Mouse (Mus musculus) bone marrow macrophage, adult 2 months (primary cell): ENCODE measurements around the gene Ptprs. TPM values are rescaled to one million over a fixed set of nuclear protein-coding genes. Genes with fewer than 3 reads are reported as not detected.

Experiments used
- H3K27ac ChIP-seq: 2 replicates; pipeline ENCODE4 v1.5.1; 2012; ENCODE audit warnings: low read depth, low read length; ENCODE audit not compliant: insufficient read depth
- H3K4me1 ChIP-seq: 2 replicates; pipeline ENCODE4 v1.6.1; 2012; ENCODE audit warnings: low read length; ENCODE audit not compliant: control insufficient read depth, insufficient read depth
- H3K4me3 ChIP-seq: 2 replicates; pipeline ENCODE4 v1.5.1; 2012; ENCODE audit warnings: mild to moderate bottlenecking, low read length, moderate library complexity; ENCODE audit not compliant: insufficient read depth
- CTCF ChIP-seq: IDR thresholded peaks from 2 replicates; pipeline ENCODE4 v1.5.1; 2012; ENCODE audit warnings: low read depth, mild to moderate bottlenecking, low read length, moderate library complexity
- POLR2A ChIP-seq: IDR thresholded peaks from 2 replicates; pipeline ENCODE4 v1.6.1; 2012; ENCODE audit warnings: mild to moderate bottlenecking, low read depth, low read length, borderline replicate concordance
- polyA plus RNA-seq: library from polyadenylated mRNA; stranded (reverse); fragments of >200 nt; gene quantifications from 2 replicates; pipeline ENCODE4 v1.2.4, GENCODE M21; 2012; ENCODE audit not compliant: missing spikeins, insufficient read depth, insufficient read length

Ptprs gene
- polyA plus RNA-seq, 1 experiment: 75.2 TPM

DNA sequence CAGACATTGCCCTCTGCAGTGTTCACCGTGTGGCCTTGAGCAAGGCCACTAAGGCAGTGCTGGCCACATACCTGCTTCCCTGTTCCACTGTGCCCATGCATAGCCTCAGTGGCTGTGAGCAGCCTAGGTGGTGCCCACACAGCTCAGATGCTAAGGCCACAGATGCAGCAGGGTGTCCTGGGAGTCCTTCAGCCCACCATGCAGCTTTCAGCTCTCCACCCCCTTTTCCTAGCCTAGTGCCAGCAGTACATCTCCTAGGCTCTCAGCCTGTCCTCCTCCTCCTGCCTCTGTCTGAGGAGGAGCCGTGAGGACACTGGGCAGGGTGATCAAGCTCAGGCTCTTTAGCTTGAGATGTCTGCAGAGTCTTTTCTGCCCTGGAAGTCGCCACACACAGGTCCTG is 106.2 kb downstream of the Ptprs start:
- H3K4me1 ChIP-seq: peaks cover 27% of the 10 kb centered on the region
- H3K27ac ChIP-seq: no peak overlapping the region
- no peak for TF ChIP-seq CTCF
- no peak for TF ChIP-seq POLR2A
- H3K4me3 ChIP-seq: no peak overlapping the region

DNA sequence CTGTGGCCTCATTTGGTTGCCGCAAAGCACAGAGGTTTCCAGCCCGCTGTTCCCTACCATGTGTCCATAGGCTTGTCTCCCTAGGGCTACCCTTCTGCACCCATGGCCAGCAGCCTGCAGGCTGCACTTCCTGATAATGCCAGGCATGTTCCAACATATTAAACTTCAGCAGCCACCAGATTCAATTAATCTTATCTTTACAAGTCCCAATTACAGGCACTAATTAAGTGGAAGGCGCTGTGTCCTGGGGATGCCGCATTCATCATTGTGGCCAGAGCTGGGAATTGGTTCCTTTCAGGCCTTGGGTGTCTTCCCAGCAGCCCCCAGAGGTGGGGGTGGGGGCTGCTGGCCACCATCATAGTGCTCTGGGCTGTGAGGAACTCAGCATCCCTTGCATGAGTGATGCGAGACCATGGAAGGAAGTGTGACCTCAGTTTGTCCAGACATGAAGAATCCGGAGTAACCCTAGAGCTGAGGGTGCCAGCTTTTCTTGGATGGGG is 107.9 kb downstream of the Ptprs start:
- no peak overlapping the region for H3K4me3 ChIP-seq
- TF ChIP-seq CTCF: no peak
- H3K4me1 ChIP-seq: peaks cover 16% of the 10 kb centered on the region
- no peak overlapping the region for H3K27ac ChIP-seq

GRCm38 (mm10) chr17:56365791-56366673 is 110.3 kb downstream of the Ptprs start:
- no peak overlapping the region for H3K4me3 ChIP-seq
- no peak overlapping the region for H3K27ac ChIP-seq
- no peak for TF ChIP-seq POLR2A
- no peak for TF ChIP-seq CTCF
- H3K4me1 ChIP-seq: peaks cover 16% of the 10 kb centered on the region

Other genes starting within 250 kb of the Ptprs start
- 8.8 and 10.3 TPM in 2 replicates for gene Fem1a, start 219.7 kb downstream of the Ptprs start, polyA plus RNA-seq
- 13.5 and 17.6 TPM in 2 replicates for gene Ticam1, start 199.7 kb downstream of the Ptprs start, polyA plus RNA-seq
- 40.4 and 44.1 TPM in 2 replicates for gene Plin3, start 183.6 kb downstream of the Ptprs start, polyA plus RNA-seq
- gene Arrdc5, start 176.2 kb downstream of the Ptprs start, polyA plus RNA-seq: not detected in 2 replicates
- 23.9 and 29.3 TPM in 2 replicates for gene Uhrf1, start 173.2 kb downstream of the Ptprs start, polyA plus RNA-seq
- 13.2 and 17.3 TPM in 2 replicates for gene Kdm4b, start 150.4 kb downstream of the Ptprs start, polyA plus RNA-seq
- not detected in 2 replicates for gene Znrf4, start 35.9 kb upstream of the Ptprs start, polyA plus RNA-seq
- 1.6 and 2.1 TPM in 2 replicates for gene Gm20219, start 77.9 kb upstream of the Ptprs start, polyA plus RNA-seq
- 164 and 176 TPM in 2 replicates for gene Safb2, start 108.1 kb upstream of the Ptprs start, polyA plus RNA-seq
- 73.7 and 75.6 TPM in 2 replicates for gene Safb, start 108.3 kb upstream of the Ptprs start, polyA plus RNA-seq
- gene 2410015M20Rik, start 133.3 kb upstream of the Ptprs start, polyA plus RNA-seq: 80.8 and 87.4 TPM in 2 replicates
- gene Rpl36, start 136.9 kb upstream of the Ptprs start, polyA plus RNA-seq: 507 and 564 TPM in 2 replicates
- 29.6 and 29.9 TPM in 2 replicates for gene Lonp1, start 150.4 kb upstream of the Ptprs start, polyA plus RNA-seq
- gene Catsperd, start 151.7 kb upstream of the Ptprs start, polyA plus RNA-seq: not detected in 2 replicates
- gene Ranbp3, start 196.8 kb upstream of the Ptprs start, polyA plus RNA-seq: 36.9 and 38.5 TPM in 2 replicates
- 75.1 and 96.1 TPM in 2 replicates for gene Ndufa11, start 241.3 kb upstream of the Ptprs start, polyA plus RNA-seq
- 11.0 and 13.7 TPM in 2 replicates for gene Vmac, start 241.5 kb upstream of the Ptprs start, polyA plus RNA-seq